ENCODE assay signal across 22 mouse cellular contexts in genomic region chr11:55214161-55214560, GRCm38 (mm10). TPM values are rescaled to one million over a fixed set of nuclear protein-coding genes. Genes with fewer than 3 reads are reported as not detected.
DNase-seq lines count a peak whose midpoint lies in the region; ATAC-seq and TF ChIP-seq lines count a peak whose summit lies in the region.
"Had no signal": no experiment of that assay in that cellular context is flagged by ENCODE, and none has a peak within 500 bp of the region (broad histone marks: within the 10 kb centered on the region; RNA-seq: fewer than 3 reads in every experiment).

No protein-coding gene starts in this region.

- H3K27ac ChIP-seq in kidney, adult 2 months (ENCODE audit: insufficient read depth, low read depth, low read length), result no peak overlapping the region; the same call in 1 of the 2 replicates
- 0 out of 2 replicates have a peak overlapping the region, but pooled peaks have one; percentile 29 for H3K27ac ChIP-seq in lung, postnatal 0 days (ENCODE audit: low read length)
- H3K27ac ChIP-seq: embryonic facial prominence, embryonic 12.5 days; heart, embryonic 13.5 days; hindbrain, embryonic 12.5 days; layer of hippocampus, adult 2 months; macrophage; stomach, postnatal 0 days had no signal

- WGBS in kidney, adult 2 months, result 57% methylated on average over 5 of the region's 5 CpGs
- WGBS in lung, postnatal 0 days, result 50% methylated on average over 5 of the region's 5 CpGs

- TF ChIP-seq CTCF in kidney, adult 2 months (conservative IDR thresholded peaks at IDR 0.05; ENCODE audit: insufficient read depth, insufficient read length, low read depth, low read length), result no peak
- no peak for TF ChIP-seq CTCF in lung, postnatal 0 days (IDR thresholded peaks at IDR 0.05)

- TF ChIP-seq EP300 in lung, postnatal 0 days (IDR thresholded peaks at IDR 0.05), result no peak

- no peaks in the 10 kb centered on the region for H3K27me3 ChIP-seq in kidney, adult 2 months (replicated peaks; ENCODE audit: control insufficient read depth, insufficient read depth, low read length)
- no peaks in the 10 kb centered on the region for H3K27me3 ChIP-seq in lung, postnatal 0 days (replicated peaks; ENCODE audit: insufficient read depth, low read length)
- H3K27me3 ChIP-seq: embryonic facial prominence, embryonic 12.5 days; heart, embryonic 13.5 days; hindbrain, embryonic 12.5 days had no signal

- peaks cover 42% of the 10 kb centered on the region for H3K4me1 ChIP-seq in kidney, adult 2 months (ENCODE audit: control insufficient read depth, insufficient read depth, low read length)
- no peaks in the 10 kb centered on the region; the same call in 1 of the 2 replicates for H3K4me1 ChIP-seq in lung, postnatal 0 days (ENCODE audit: insufficient read depth, low read depth, low read length)

- H3K36me3 ChIP-seq in kidney, adult 2 months (ENCODE audit: control insufficient read depth, insufficient read depth, low read length), result no peaks in the 10 kb centered on the region
- H3K36me3 ChIP-seq in lung, postnatal 0 days (ENCODE audit: insufficient read depth, low read length), result peaks cover 2% of the 10 kb centered on the region; the same call in 1 of the 2 replicates
- H3K36me3 ChIP-seq: embryonic facial prominence, embryonic 12.5 days had no signal

- ATAC-seq in lung, postnatal 0 days, result 0 out of 2 replicates have a peak, but pooled peaks have one; percentile 5
- ATAC-seq: forebrain, postnatal 0 days; intestine, postnatal 0 days had no signal

- H3K9me3 ChIP-seq in lung, postnatal 0 days (ENCODE audit: low read length), result no peaks in the 10 kb centered on the region
- H3K9me3 ChIP-seq: embryonic facial prominence, embryonic 12.5 days; heart, embryonic 13.5 days had no signal

- no peak overlapping the region for H3K4me2 ChIP-seq in lung, postnatal 0 days (replicated peaks; ENCODE audit: low read depth, low read length)
- H3K4me2 ChIP-seq: embryonic facial prominence, embryonic 12.5 days; heart, embryonic 13.5 days; hindbrain, embryonic 12.5 days had no signal

- H3K4me3 ChIP-seq in kidney, adult 2 months (ENCODE audit: insufficient read depth, low read depth, low read length), result no peak overlapping the region
- no peak overlapping the region for H3K4me3 ChIP-seq in lung, postnatal 0 days (ENCODE audit: low read depth, low read length)
- H3K4me3 ChIP-seq: embryonic facial prominence, embryonic 12.5 days; heart, embryonic 13.5 days; hindbrain, embryonic 12.5 days; layer of hippocampus, adult 2 months had no signal

- DNase-seq in adrenal gland, postnatal 10 days, result peak; percentile 48
- DNase-seq in adrenal gland, adult 8-10 months, result no peak
- peak; percentile 69 for DNase-seq in kidney, adult 2 months
- no peak for DNase-seq in kidney, postnatal 14 days
- DNase-seq in lung, postnatal 0 days (ENCODE audit: low spot score), result no peak
- DNase-seq in lung, postnatal 25 days (ENCODE audit: low spot score), result no peak
- no peak for DNase-seq in MN1 (ENCODE audit: low spot score)
- DNase-seq in testis, postnatal 14 days (ENCODE audit: low spot score), result no peak
- DNase-seq: cerebellum, adult 2 months; cerebellum, postnatal 25 days; forebrain, postnatal 0 days; heart, postnatal 14 days; layer of hippocampus, postnatal 36 days had no signal

- TF ChIP-seq POLR2A in kidney, adult 2 months (IDR thresholded peaks at IDR 0.05; ENCODE audit: low read depth, low read length), result no peak

- H3K9ac ChIP-seq in lung, postnatal 0 days (replicated peaks; ENCODE audit: low read depth), result no peak overlapping the region
- H3K9ac ChIP-seq: embryonic facial prominence, embryonic 12.5 days; forebrain, postnatal 0 days; heart, embryonic 13.5 days; hindbrain, embryonic 12.5 days had no signal

RNA-seq across cellular contexts. Expression of gene Slc36a1, which starts 10.0 kb away (rescaled TPM):
- 10 to 100 TPM; 24.5 to 26.9 TPM for total RNA-seq in adrenal gland, postnatal 10 days (2021)
- total RNA-seq in adrenal gland, adult 8-10 months (2022), result 10 to 100 TPM; 24.4 to 27.7 (median 24.6) TPM
- polyA plus RNA-seq in kidney, adult 2 months (2012; rRNA removed), result 60.5 and 63.4 TPM in 2 replicates
- 1.7 and 1.8 TPM in 2 replicates for polyA plus RNA-seq in lung, postnatal 0 days (2015; fragmentation: Nextera tagmentation; extraction: Ambion mirVana)

RNA-seq across cellular contexts. Expression of gene Slc36a2, which starts 29.3 kb away (rescaled TPM):
- total RNA-seq in adrenal gland, postnatal 10 days (2021), result 100 to 1,000 TPM; 213 to 290 TPM
- total RNA-seq in adrenal gland, adult 8-10 months (2022), result 10 to 100 TPM; 11.2 to 54.4 (median 43.2) TPM
- 35.4 and 36.9 TPM in 2 replicates for polyA plus RNA-seq in kidney, adult 2 months (2012; rRNA removed)
- polyA plus RNA-seq in lung, postnatal 0 days (2015; fragmentation: Nextera tagmentation; extraction: Ambion mirVana), result 25.4 and 32.4 TPM in 2 replicates
- total RNA-seq: liver, adult 2 months had no signal
- polyA plus RNA-seq: forebrain, embryonic 11.5 days; intestine, postnatal 0 days; liver, adult 2 months; macrophage had no signal

Comparison
In these comparisons a context has a peak if more than half of its experiments do, and no peak if none do; other contexts are left out.
1. DNase-seq: peak in adrenal gland, postnatal 10 days (single experiment) and kidney, adult 2 months (single experiment); none in adrenal gland, adult 8-10 months (single experiment), kidney, postnatal 14 days (single experiment), lung, postnatal 0 days (single experiment), lung, postnatal 25 days (single experiment), MN1 (single experiment) and testis, postnatal 14 days (single experiment).